Mouse (Mus musculus) lung, adult 2 months (tissue): Measurements from ENCODE around the gene N4bp2l2. TPM values are rescaled to one million over a fixed set of nuclear protein-coding genes. Genes with fewer than 3 reads are reported as not detected.

Experiments
- DNase-seq: peaks from one replicate; pipeline ENCODE4 v3.0.0; 2022
- H3K4me1 ChIP-seq: fragments of 200-500 bp; 2 replicates; pipeline ENCODE4 v1.6.1; 2011; ENCODE audit warnings: low read length; ENCODE audit not compliant: control insufficient read depth, insufficient read depth
- H3K4me3 ChIP-seq: fragments of 200-500 bp; replicated peaks from 2 replicates; pipeline ENCODE3; 2011; ENCODE audit warnings: low read depth, mild to moderate bottlenecking, control low read depth, low read length; ENCODE audit errors: extremely low read depth
- CTCF ChIP-seq: fragments of 200-500 bp; IDR thresholded peaks from 2 replicates; pipeline ENCODE4 v1.5.1; 2011; ENCODE audit warnings: mild to moderate bottlenecking, low read length, control low read depth; ENCODE audit not compliant: insufficient read depth
- POLR2A ChIP-seq: fragments of 200-500 bp; IDR thresholded peaks from 2 replicates; pipeline ENCODE4 v1.6.1; 2011; ENCODE audit warnings: low read depth, mild to moderate bottlenecking, control low read depth, low read length, borderline replicate concordance; ENCODE audit errors: extremely low read depth
- WGBS: fragments of 180-500 bp; shearing (Covaris S2); methylation state at CpG from one replicate; pipeline ENCODE4 v1.1.7; 2018; 5-methylcytosine and 5-hydroxymethylcytosine counted together
- polyA plus RNA-seq: library from polyadenylated mRNA; depleted of rRNA; stranded (reverse); fragments of >200 nt; gene quantifications from 2 replicates; pipeline ENCODE4 v1.2.3, GENCODE M21; 2012

N4bp2l2 gene
- polyA plus RNA-seq, 1 experiment, result 6.3 TPM

DNA sequence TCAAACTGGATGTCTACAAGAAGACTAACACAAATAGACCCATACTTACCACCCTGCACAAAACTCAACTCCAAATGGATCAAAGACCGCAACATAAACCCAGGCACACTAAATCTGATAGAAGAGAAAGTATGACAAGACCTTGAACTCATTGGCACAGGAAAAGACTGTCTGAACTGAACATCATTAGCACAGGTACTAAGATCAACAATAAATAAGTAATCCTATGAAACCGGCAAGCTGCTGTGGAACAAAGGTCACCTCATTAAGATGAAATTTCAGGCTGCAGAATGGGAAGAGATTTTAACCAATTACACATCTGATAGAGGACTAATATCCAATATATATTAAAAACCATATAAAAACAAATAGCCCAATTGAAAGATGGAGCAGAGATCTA is 49.8 kb downstream of the N4bp2l2 start:
- Histone ChIP-seq H3K4me1 (peaks cover 6% of the 10 kb centered on the region), H3K4me3 (no peak overlapping the region)
- DNase-seq, result no peak
- TF ChIP-seq CTCF (no peak), POLR2A (no peak)
- 96% methylated on average over 2 of the region's 2 CpGs for WGBS

DNA sequence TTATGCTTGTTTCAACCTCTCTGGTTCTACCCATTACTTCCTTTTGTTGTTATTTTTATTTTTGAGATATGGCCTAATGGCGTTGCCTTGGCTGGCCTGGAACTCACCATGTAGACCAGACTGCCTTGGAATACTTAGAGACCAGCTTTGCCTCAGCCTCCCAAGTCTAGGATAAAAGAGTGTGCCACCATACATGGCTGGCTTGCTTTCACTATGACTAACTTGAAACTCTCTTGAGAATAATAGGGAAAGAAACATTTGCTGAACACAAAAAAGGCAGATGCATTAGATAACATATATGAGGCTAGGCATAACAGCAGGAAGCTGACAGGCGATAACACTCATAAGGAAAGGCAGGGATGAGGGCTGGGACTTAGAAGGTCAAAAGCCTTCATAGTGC is 51.9 kb downstream of the N4bp2l2 start:
- WGBS, result 77% methylated on average over 2 of the region's 2 CpGs
- no peak overlapping the region for H3K4me3 ChIP-seq
- no peak for TF ChIP-seq POLR2A
- TF ChIP-seq CTCF, result no peak

DNA sequence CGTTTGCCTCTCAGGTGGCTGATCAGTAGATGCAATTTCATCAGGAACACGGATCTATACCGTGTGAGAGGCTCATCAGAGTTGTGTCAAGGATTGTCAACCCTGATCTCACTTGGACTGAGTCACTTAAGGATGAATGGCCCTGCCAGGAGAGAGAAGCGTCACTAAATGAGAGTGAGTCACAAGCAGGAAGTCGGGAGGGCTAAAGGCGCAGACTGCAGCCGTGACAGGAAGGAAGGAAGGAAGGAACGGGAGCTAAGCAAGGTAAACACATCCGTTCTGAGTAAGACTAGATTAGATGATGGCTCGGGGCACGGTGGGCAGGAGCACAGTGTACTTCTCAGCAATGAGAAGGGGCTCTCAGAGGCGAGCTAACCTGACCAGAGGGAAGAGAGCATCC is 54.3 kb downstream of the N4bp2l2 start:
- DNase-seq, result no peak
- peaks cover 6% of the 10 kb centered on the region for H3K4me1 ChIP-seq
- WGBS, result 22% methylated on average over 12 of the region's 12 CpGs
- no peak overlapping the region for H3K4me3 ChIP-seq
- TF ChIP-seq POLR2A, result no peak

More for the DNA sequence above, 51.9 kb downstream of the N4bp2l2 start:
- no peak for DNase-seq
- H3K4me1 ChIP-seq, result peaks cover 6% of the 10 kb centered on the region

DNA sequence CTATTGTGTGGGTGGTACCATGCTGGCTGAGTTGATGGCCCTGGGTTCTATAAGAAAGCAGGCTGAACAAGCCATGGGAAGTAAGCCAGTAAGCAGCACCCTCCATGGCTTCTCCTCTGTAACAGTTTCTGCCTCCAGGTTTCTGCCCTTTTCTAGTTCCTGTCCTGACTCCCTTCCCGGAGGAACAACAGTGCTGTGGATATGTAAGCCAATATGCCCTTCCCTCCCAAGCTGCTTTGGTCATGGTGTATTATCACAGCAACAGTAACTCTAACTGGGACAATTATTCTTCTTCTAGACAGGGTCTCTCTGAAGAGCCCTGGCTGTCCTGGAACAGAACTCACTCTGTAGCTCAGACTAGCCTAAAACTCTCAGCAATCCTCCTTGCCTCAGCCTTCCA is 54.8 kb downstream of the N4bp2l2 start:
- WGBS, result 74% methylated on average over 1 of the region's 1 CpGs
- Histone ChIP-seq H3K4me1 (peaks cover 6% of the 10 kb centered on the region), H3K4me3 (no peak overlapping the region)
- DNase-seq, result no peak
- no peak for TF ChIP-seq CTCF
- no peak for TF ChIP-seq POLR2A

DNA sequence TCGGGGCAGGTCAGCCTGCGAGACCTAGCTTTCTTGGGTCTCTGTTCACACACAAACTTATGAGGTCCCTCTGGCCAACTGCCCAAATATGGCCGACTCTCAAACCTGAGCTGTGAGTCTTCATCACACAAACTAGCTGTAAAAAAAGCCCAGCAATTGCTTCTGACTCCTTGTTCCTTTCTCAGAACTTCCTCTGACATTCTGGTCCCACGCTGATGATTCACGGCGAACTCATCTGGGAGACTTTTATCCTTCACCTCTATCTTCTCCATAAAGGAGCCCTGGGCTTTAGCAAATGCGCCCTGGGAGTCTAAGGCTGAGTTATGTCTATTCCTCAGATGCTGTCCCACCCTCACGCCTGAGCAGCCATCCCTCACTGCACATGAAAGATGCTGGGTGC is 58.4 kb downstream of the N4bp2l2 start:
- H3K4me3 ChIP-seq, result no peak overlapping the region
- H3K4me1 ChIP-seq, result peaks cover 6% of the 10 kb centered on the region
- TF ChIP-seq CTCF (no peak), POLR2A (no peak)
- no peak for DNase-seq
- 92% methylated on average over 8 of the region's 8 CpGs for WGBS

DNA sequence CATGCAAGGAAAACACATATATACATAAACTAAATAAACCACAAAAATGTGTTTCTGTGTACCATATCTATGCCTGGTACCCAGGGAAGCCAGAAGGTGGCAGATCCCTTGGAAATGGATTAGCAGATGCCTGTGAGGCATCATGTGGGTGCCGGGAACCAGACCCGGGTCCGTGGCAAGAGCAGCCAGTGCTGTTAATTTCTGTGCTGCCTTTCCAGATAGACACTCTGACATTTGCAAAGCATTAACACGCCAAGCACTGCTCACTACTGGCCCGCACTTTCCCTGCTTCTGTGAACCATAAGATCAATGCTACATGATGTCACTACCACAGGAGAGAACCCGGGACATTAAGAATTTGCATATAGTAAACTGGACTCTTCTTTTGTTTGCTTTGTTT is 59.9 kb downstream of the N4bp2l2 start:
- H3K4me1 ChIP-seq, result no peaks in the 10 kb centered on the region
- DNase-seq, result no peak
- H3K4me3 ChIP-seq, result no peak overlapping the region
- TF ChIP-seq CTCF (no peak), POLR2A (no peak)
- 96% methylated on average over 6 of the region's 6 CpGs for WGBS

DNA sequence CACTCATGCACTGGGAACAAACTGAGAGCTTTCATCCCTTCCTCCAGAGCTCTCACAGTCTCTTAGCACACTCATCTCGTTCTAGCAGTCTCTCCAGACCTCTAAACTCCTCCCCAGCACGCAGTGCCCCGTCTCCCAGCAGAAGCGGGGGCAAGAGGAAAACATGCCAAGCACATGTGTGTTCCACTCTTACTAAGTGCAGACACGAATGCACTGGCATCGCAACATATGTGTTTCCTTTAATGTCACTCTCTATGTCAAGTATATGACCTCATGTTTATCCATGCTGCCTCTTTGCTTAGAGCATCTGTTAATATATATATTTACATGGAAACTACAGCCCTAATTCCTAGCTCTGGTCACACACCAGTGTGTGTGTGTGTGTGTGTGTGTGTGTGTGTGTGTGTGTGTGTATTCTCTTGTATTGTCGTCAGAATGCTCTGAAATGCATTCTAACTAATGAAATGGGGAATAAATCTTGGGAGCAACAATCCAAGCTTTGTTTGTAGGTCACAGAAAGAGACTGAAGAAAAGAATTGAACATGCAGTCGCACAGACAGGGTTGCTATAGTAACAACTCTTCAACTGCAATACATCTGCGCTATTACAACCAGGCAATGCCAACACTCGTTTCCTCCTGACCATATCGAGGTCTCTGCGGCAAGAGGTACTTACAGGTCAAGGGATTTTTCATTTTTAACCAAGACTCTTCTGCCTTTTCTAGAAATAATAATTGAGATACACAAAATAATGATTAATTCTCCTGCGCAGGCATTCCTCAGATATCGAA is 64.3 kb downstream of the N4bp2l2 start:
- TF ChIP-seq CTCF (no peak), POLR2A (no peak)
- DNase-seq, result no peak
- no peak overlapping the region for H3K4me3 ChIP-seq
- H3K4me1 ChIP-seq, result no peaks in the 10 kb centered on the region
- 75% methylated on average over 14 of the region's 14 CpGs for WGBS

DNA sequence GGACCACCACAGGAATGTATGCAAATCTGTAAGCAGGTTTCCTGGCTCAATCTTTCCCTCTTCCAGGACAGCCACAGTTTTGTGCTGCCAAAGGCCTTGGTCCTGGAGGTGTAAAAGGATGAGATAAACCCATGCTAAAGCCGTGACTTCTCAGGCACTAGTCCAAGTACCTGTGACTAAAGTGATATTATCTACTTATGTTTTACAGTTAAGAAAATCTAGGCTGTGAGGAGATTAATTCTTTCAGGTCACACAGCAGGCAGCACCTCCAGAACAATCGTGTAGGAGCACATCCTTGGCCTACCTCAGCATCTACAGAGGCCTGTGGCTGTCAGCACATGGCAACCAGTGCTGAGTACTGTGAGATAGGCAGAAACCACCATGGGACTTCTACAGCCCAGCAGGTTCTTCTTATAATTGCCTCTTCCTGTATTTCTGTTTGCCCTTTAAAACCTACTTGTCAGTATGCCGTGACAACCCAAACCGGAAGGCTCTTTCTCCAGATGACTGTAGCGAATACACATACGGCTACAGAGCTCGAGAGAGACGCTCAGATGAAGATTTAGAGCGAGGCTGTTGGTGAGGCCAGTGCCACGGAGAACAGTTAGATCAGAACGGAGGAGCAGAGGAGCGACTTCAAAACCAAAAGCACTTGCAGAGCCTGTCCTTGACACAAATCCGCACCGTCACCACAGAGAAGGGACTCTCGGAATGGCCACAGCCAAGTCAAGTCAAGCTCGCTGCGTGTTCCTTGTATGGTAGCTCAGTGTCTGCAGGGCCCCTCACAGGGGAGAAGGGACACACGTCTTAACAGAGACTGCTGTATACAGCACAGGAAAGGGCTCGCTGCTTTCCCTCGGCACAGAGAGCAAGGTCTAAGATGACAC is 65.2 kb downstream of the N4bp2l2 start:
- no peaks in the 10 kb centered on the region for H3K4me1 ChIP-seq
- WGBS, result 58% methylated on average over 20 of the region's 20 CpGs
- no peak for DNase-seq
- TF ChIP-seq CTCF (no peak), POLR2A (no peak)
- no peak overlapping the region for H3K4me3 ChIP-seq

DNA sequence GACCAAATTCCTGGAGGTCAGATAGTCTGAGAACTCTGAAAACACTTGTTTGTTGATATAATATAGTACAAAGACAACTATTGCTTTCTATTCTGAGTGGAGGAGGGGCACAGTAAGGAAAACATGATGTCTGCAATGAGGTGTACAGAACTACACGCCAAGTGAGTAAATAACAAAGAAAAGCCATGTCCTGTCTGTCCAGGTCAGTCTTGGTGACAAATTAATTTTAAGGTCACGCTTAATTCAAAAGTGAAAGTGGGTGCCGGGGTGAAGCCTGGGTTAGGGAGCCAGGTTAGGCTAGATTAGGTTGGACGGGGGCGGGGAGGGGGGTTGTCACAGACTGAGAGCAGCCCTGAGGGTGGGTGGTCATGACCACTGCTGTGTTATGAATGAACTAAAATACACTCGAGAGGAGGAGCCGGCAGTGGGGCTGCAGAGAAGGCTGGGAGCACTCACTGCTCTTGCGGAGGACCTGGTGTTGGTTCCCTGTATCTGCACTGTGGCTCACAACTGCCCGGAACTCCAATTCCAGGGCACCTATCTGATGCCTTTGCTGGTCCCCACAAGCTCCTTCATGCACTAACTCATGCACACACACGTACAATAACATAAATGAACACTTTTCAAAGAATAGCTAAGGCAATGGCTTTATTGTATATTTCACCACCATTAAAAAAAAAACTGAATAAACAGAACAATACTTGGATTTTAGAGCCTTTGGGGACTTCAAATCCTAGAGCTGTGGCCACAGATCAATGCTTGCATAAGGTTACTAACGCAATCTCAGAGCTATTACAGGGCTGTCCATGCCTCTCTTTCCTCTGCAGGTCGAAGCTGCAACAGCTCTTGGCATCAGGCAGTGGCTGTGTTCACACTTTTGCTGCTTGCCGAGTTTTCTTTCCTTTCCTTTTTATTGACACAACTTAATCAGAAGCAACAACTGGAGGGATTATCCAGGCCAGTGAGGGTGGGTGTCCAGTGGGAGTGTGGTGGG is 66.4 kb downstream of the N4bp2l2 start:
- WGBS, result 52% methylated on average over 13 of the region's 13 CpGs
- Histone ChIP-seq H3K4me3 (no peak overlapping the region), H3K4me1 (no peaks in the 10 kb centered on the region)
- no peak for DNase-seq
- no peak for TF ChIP-seq CTCF
- TF ChIP-seq POLR2A, result no peak
